Mouse (Mus musculus) embryonic facial prominence, embryonic 12.5 days (tissue): ENCODE results near the gene Pdgfa. TPM values are rescaled to one million over a fixed set of nuclear protein-coding genes. Genes with fewer than 3 reads are reported as not detected.

ENCODE experiments used
- ATAC-seq: fragments of 200-750 bp; cut with Nextera tagmentation; 2 replicates; pipeline ENCODE4 v1.8.0; 2017; ENCODE audit not compliant: insufficient number of reproducible peaks, insufficient read depth, low FRiP score, low TSS enrichment
- H3K27ac ChIP-seq: fragments of 300-500 bp; sonication (generic); 2 replicates; pipeline ENCODE4 v1.5.1; 2016; ENCODE audit warnings: mild to moderate bottlenecking
- H3K27me3 ChIP-seq: fragments of 300-500 bp; sonication (generic); 2 replicates; pipeline ENCODE4 v1.6.1; 2016; ENCODE audit warnings: mild to moderate bottlenecking, moderate library complexity
- H3K36me3 ChIP-seq: fragments of 300-500 bp; sonication (generic); 2 replicates; pipeline ENCODE4 v1.6.1; 2016; ENCODE audit warnings: mild to moderate bottlenecking
- H3K4me1 ChIP-seq: fragments of 300-500 bp; sonication (generic); 2 replicates; pipeline ENCODE4 v1.6.1; 2016
- H3K4me2 ChIP-seq: fragments of 300-500 bp; sonication (generic); replicated peaks from 2 replicates; pipeline ENCODE4 v1.6.1; 2016; ENCODE audit warnings: mild to moderate bottlenecking, moderate library complexity
- H3K4me3 ChIP-seq: fragments of 300-500 bp; sonication (generic); 2 replicates; pipeline ENCODE4 v1.5.1; 2016; ENCODE audit warnings: mild to moderate bottlenecking
- H3K9ac ChIP-seq: fragments of 300-500 bp; sonication (generic); 2 replicates; pipeline ENCODE4 v1.6.1; 2016; ENCODE audit warnings: mild to moderate bottlenecking, moderate library complexity
- H3K9me3 ChIP-seq: fragments of 300-500 bp; sonication (generic); 2 replicates; pipeline ENCODE4 v1.6.1; 2016; ENCODE audit warnings: mild to moderate bottlenecking, moderate library complexity
- WGBS: fragments of 180-500 bp; shearing (Covaris S2); methylation state at CpG from one replicate; pipeline ENCODE4 v1.1.7; 2016; 5-methylcytosine and 5-hydroxymethylcytosine counted together
- polyA plus RNA-seq: library from polyadenylated mRNA; unstranded; fragments of >200 nt; fragmentation: Nextera tagmentation; extraction: Ambion mirVana; gene quantifications from 2 replicates; pipeline ENCODE4 v1.2.1, GENCODE M21; 2016

Gene Pdgfa
- polyA plus RNA-seq, 1 experiment from 2014 or later: 38.4 TPM

DNA sequence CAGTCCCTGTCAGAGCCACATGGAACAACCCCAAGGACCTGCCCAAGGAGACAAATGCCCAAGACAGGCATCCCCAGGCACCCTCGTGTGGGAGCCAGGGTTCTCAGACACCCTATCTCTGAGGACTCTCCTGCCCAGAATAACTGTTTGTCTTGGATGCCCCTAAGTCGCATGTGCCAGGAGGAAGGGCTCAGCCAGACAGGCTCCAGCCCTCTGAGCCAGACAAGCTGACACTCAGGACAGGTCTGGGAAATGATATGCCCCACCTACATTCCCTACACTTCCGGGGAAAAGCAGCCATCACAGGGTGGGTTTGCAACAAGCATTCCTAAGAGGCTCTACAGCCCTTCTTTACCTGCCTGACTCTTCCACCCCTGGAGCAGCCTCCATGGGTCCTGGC lies 19.4 kb downstream of the Pdgfa start:
- no peak overlapping the region for H3K9ac ChIP-seq
- ATAC-seq: no peak
- no peaks in the 10 kb centered on the region for H3K27me3 ChIP-seq
- no peaks in the 10 kb centered on the region for H3K36me3 ChIP-seq
- no peak overlapping the region for H3K4me3 ChIP-seq
- H3K9me3 ChIP-seq: no peaks in the 10 kb centered on the region
- no peak overlapping the region for H3K27ac ChIP-seq
- H3K4me1 ChIP-seq: peaks cover 4% of the 10 kb centered on the region; the same call in 1 of the 2 replicates
- H3K4me2 ChIP-seq: no peak overlapping the region
- 45% methylated on average over 3 of the region's 3 CpGs for WGBS

DNA sequence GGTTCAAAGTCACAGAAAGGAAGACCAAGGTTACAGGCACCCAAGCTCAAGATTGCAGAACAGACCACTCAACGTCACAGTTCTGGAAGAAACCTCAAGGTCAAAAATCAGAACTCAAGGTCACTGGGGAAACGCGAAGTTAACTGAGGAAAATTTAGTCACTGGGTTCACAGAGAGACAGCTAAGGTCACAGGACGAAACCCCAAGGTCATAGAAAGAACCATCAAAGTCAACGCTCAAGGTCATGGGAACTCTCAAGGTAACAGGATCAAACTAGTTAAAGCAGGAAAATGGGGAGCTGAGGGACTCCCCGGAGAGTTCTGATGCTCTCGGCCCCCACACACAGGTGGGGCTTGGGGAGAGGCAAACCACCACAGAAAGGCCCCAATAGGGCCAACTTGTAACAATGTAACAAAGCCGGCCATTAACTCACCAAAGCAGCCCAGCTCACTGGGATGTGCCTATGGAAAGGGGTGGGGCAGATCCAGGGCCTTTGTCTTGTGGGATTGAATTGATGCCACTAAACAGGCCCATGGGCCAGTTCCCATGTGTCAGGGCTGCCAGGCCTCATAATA lies 22.2 kb downstream of the Pdgfa start:
- Histone ChIP-seq H3K4me2 (no peak overlapping the region), H3K4me1 (peaks cover 9% of the 10 kb centered on the region), H3K4me3 (no peak overlapping the region), H3K27me3 (no peaks in the 10 kb centered on the region), H3K9me3 (no peaks in the 10 kb centered on the region), H3K36me3 (no peaks in the 10 kb centered on the region), H3K9ac (no peak overlapping the region), H3K27ac (no peak overlapping the region)
- ATAC-seq: no peak
- WGBS: 86% methylated on average over 8 of the region's 8 CpGs

DNA sequence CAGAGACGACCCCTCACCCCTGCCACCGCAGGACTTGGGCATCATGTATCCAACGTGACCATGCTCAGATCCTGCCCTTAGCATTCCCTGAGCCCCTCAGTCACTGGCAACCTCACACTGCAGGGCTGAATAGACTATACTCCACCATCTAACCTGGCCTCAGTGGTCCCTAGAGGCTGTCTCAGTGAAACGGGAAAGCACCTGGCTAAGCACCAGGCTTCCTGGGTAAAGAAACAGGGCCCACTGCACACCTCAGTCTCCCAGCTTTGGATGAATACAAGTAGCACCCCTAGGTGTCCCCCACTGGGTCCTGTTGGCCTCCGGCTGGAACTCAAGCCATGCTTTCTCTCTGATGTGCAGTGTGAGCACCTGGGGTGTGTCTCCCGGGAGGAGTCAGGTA lies 23.7 kb downstream of the Pdgfa start:
- no peaks in the 10 kb centered on the region for H3K27me3 ChIP-seq
- H3K4me3 ChIP-seq: no peak overlapping the region
- no peak overlapping the region for H3K27ac ChIP-seq
- H3K4me2 ChIP-seq: no peak overlapping the region
- ATAC-seq: no peak
- H3K9me3 ChIP-seq: no peaks in the 10 kb centered on the region
- no peak overlapping the region for H3K9ac ChIP-seq
- 75% methylated on average over 6 of the region's 6 CpGs for WGBS
- no peaks in the 10 kb centered on the region for H3K36me3 ChIP-seq
- H3K4me1 ChIP-seq: peaks cover 6% of the 10 kb centered on the region; the same call in 1 of the 2 replicates

DNA sequence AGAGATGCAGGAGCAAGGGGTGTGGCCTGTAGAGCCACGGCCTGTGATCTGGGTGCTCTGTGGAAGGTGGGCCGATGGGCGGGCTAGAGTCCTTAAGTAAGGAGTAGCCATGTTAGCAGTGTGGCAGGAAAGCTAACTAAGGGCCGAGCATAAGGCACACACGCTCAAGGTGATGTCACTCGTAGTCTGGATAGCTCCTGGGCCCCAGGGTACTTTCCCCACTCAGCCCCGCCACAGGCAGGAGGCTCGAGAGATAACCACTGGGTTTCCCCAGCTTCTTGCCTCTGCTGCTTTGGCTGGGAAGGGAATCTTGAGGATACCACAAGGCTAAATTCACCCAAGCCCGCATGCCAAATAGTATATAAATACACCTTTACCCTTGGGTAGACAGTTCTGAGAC lies 25.8 kb downstream of the Pdgfa start:
- no peak overlapping the region for H3K4me3 ChIP-seq
- no peaks in the 10 kb centered on the region for H3K27me3 ChIP-seq
- H3K36me3 ChIP-seq: no peaks in the 10 kb centered on the region
- H3K27ac ChIP-seq: no peak overlapping the region
- ATAC-seq: no peak
- WGBS: 74% methylated on average over 9 of the region's 9 CpGs
- no peak overlapping the region for H3K4me2 ChIP-seq
- H3K9ac ChIP-seq: no peak overlapping the region
- H3K4me1 ChIP-seq: peaks cover 7% of the 10 kb centered on the region
- H3K9me3 ChIP-seq: no peaks in the 10 kb centered on the region

DNA sequence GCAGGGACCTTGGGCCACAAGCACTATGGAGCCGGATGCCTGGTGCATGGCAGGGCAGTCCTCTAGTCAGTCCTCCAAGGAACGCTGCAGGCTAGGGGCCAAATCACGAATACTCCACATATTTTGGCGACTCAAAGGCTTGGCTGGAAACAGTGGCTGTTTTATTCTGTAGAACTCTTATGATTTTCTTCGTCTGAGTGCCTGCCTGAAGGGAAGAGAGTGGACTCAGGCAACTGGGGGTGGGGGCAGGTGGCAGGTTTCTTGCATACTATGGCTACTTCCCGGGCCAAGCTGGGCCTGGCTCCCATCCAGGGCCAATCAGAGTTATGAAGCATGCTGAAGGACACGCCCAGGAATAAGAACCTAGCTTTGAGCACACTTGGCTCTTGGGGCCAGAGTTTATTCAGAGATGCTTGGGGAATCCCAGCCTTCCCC lies 27.1 kb downstream of the Pdgfa start:
- Histone ChIP-seq H3K9ac (no peak overlapping the region), H3K27me3 (no peaks in the 10 kb centered on the region), H3K9me3 (no peaks in the 10 kb centered on the region), H3K36me3 (no peaks in the 10 kb centered on the region), H3K27ac (peak overlapping the region; percentile 14; the same call in 1 of the 2 replicates), H3K4me1 (peaks cover 16% of the 10 kb centered on the region), H3K4me2 (no peak overlapping the region), H3K4me3 (no peak overlapping the region)
- no peak for ATAC-seq
- 64% methylated on average over 7 of the region's 7 CpGs for WGBS

DNA sequence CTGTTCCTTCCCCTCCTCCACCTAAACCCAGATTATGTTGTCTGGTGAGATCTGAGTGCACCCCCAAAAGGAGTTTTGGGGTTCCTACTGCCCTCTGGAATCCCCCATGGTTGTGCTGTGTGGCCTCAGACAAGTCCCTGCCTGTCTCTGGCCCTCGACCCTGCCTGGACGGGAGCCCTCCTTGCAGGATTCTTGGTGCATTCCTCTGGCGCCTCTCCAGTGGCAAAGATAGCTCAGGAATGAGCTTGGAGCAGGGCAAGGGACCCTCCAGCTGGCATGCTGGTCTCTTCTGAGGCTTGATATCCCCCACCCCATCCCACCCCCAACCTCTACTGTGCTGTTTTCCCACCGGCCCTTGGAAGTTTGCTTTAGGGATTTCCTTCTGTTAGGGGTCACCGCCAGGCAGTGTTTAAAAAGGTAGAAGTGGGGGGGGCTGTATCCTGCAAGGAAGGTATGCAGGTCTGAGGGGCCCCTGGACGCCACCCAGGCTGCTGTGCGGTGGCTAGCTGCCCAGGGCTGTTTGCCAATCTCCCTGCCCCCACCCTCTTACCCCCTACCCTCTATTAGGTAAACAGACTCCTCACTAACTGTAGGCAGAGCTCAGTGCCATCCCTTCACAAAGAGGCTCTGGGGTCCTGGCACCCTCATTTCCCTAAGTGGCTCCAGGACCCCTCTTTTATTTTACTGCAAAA lies 31.0 kb downstream of the Pdgfa start:
- Histone ChIP-seq H3K4me1 (peaks cover 16% of the 10 kb centered on the region), H3K4me3 (no peak overlapping the region), H3K36me3 (no peaks in the 10 kb centered on the region), H3K4me2 (no peak overlapping the region), H3K9me3 (no peaks in the 10 kb centered on the region), H3K27ac (no peak overlapping the region), H3K27me3 (no peaks in the 10 kb centered on the region), H3K9ac (no peak overlapping the region)
- WGBS: 34% methylated on average over 7 of the region's 7 CpGs
- no peak for ATAC-seq

DNA sequence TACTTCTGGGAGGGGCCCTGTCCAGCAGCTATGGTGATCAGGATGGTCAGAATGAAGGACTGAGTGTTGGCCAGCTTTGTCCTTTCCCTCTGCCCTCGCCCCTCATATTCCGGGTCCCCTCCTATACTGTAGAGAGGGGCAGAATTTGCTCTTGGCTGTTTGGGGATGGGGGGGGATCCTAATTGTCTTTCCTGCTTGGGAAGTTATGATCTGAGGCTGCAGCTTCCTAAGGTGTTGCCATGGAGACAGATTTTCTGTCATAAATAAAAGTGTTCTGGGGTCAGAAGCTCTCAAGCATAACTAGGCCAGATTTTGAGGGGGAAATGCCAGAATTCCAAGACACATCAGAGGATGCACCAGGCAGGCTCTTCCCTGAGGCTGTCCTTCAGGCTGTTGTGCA lies 31.6 kb downstream of the Pdgfa start:
- no peak overlapping the region for H3K4me2 ChIP-seq
- H3K36me3 ChIP-seq: no peaks in the 10 kb centered on the region
- H3K9me3 ChIP-seq: no peaks in the 10 kb centered on the region
- no peaks in the 10 kb centered on the region for H3K27me3 ChIP-seq
- H3K27ac ChIP-seq: no peak overlapping the region
- H3K4me1 ChIP-seq: peaks cover 16% of the 10 kb centered on the region
- H3K4me3 ChIP-seq: no peak overlapping the region
- peak; percentile 69; the same call in 1 of the 2 replicates for ATAC-seq
- 74% methylated on average over 2 of the region's 2 CpGs for WGBS
- H3K9ac ChIP-seq: no peak overlapping the region

DNA sequence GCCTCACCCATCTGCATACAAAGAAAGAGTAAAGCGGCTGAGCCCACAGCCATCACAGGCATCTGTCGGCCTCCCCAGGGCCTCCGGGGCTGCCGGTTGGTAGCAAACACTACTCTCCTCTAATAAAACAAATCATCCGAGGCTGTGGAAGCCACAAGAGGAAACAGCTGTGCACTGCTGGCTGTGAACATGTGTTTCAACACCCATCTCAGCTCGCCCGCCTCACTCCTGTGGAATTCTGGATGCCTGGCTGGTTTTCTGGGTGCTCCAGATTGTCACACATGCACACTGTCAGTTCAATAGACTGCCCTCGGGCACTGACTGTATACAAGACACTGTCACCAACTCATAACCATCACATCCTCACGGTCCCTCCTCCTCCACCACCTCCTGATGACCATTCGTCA lies 40.7 kb downstream of the Pdgfa start:
- H3K4me3 ChIP-seq: no peak overlapping the region
- no peaks in the 10 kb centered on the region for H3K27me3 ChIP-seq
- no peak overlapping the region for H3K9ac ChIP-seq
- H3K27ac ChIP-seq: no peak overlapping the region; the same call in 1 of the 2 replicates
- no peak overlapping the region for H3K4me2 ChIP-seq
- H3K4me1 ChIP-seq: peaks cover 23% of the 10 kb centered on the region
- H3K9me3 ChIP-seq: no peaks in the 10 kb centered on the region
- no peaks in the 10 kb centered on the region for H3K36me3 ChIP-seq
- ATAC-seq: no peak
- WGBS: 45% methylated on average over 10 of the region's 10 CpGs

DNA sequence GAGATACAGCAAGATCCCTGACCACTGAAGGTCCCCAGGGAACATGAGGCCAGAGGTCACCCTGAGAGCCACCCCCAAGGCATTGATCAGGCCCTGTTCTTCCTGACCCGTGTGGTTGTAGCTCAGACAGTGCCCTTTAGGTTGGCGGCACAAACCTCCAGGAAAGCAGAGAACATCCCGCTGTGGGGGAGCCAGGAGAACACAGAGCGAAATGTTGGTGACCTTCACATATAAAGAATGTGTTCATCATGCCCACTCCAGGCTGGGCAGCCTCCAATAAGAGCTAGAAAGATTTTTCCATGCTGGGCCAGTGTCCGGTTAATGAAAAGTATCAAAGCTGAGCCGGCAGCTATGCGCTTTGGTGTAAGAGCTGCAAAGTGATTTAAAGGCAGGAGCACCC lies 43.2 kb downstream of the Pdgfa start:
- H3K27me3 ChIP-seq: no peaks in the 10 kb centered on the region
- H3K4me2 ChIP-seq: no peak overlapping the region
- no peaks in the 10 kb centered on the region for H3K36me3 ChIP-seq
- H3K4me1 ChIP-seq: peaks cover 23% of the 10 kb centered on the region
- no peak overlapping the region for H3K27ac ChIP-seq
- WGBS: 60% methylated on average over 7 of the region's 7 CpGs
- ATAC-seq: no peak
- no peaks in the 10 kb centered on the region for H3K9me3 ChIP-seq
- H3K4me3 ChIP-seq: no peak overlapping the region
- H3K9ac ChIP-seq: no peak overlapping the region

DNA sequence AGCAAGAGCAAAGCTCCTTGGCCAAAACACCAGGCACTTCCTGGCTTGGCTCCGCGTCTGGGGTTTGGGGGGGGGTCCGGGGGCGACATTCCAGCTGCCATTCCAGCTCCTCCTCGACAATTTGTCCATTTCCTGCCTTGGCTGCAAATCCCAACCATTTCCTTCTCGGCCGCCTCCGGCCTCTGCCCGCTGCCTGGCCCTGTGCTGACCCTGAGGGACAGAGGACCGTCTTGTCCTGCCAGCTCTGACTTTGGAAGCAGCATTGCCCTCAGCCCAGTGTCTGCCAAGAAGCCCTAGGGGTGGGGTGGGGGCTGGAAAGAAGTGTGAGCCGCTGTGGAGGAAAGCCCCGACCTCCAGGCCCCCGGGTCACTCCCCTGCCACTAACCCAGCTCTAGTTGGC lies 44.2 kb downstream of the Pdgfa start:
- Histone ChIP-seq H3K9me3 (no peaks in the 10 kb centered on the region), H3K27me3 (no peaks in the 10 kb centered on the region), H3K4me2 (no peak overlapping the region), H3K4me3 (no peak overlapping the region), H3K27ac (no peak overlapping the region), H3K36me3 (no peaks in the 10 kb centered on the region), H3K9ac (no peak overlapping the region), H3K4me1 (peaks cover 31% of the 10 kb centered on the region)
- ATAC-seq: no peak
- WGBS: 21% methylated on average over 13 of the region's 13 CpGs

DNA sequence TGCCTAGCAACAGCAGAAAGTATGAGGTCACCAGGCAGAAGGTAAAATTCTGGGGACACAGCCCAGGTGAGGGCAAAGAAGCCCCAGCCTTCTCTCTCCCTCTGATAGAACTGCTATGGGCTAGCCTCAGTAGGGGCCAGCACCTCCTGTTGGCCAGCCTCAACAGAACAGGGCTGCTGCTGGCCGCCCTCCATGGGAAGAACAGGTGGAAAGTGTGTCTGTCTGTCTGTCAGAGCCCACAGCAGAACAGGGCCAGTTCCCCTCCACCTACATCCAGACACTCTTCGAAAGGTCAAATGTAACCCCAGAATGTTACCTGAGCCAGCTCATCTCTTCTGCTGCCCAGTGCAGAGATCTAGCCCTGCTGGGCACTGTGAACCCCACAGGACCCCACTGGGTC lies 45.9 kb downstream of the Pdgfa start:
- Histone ChIP-seq H3K4me1 (peaks cover 37% of the 10 kb centered on the region), H3K27me3 (no peaks in the 10 kb centered on the region), H3K36me3 (no peaks in the 10 kb centered on the region), H3K9ac (no peak overlapping the region), H3K9me3 (no peaks in the 10 kb centered on the region), H3K4me3 (no peak overlapping the region), H3K27ac (no peak overlapping the region), H3K4me2 (no peak overlapping the region)
- no peak for ATAC-seq
- 94% methylated on average over 2 of the region's 2 CpGs for WGBS

DNA sequence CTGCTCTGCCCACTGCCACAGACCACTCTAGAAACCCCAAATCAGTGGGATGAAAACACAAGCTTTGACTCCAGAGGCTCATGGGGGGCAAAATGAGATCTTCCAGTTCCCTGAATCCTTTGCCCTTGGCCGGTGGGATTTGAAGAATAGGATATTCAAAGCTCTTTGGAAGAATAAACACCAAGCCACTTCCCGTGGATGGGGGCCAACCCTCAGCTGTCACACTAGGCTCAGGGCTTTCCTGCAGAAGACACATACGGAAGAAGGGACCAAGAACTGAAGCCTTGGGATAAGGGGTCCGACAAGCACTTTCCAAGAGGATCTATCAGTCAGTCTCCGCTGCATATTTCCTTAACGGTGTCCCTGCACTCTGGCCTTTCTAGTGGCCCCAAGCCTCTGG lies 48.0 kb downstream of the Pdgfa start:
- H3K4me3 ChIP-seq: no peak overlapping the region
- H3K27me3 ChIP-seq: no peaks in the 10 kb centered on the region
- no peak overlapping the region for H3K4me2 ChIP-seq
- H3K9ac ChIP-seq: no peak overlapping the region
- no peaks in the 10 kb centered on the region for H3K9me3 ChIP-seq
- H3K36me3 ChIP-seq: no peaks in the 10 kb centered on the region
- no peak overlapping the region for H3K27ac ChIP-seq
- H3K4me1 ChIP-seq: peaks cover 27% of the 10 kb centered on the region
- no peak for ATAC-seq
- WGBS: 82% methylated on average over 6 of the region's 6 CpGs
